Mouse (Mus musculus) liver, embryonic 14.5 days (tissue): ENCODE results near the gene Sall1.

Experiments
- CTCF ChIP-seq: IDR thresholded peaks from 2 replicates; pipeline ENCODE4 v1.5.1; 2016; ENCODE audit warnings: antibody characterized with exemption, low read depth, control low read depth
- EP300 ChIP-seq: IDR thresholded peaks from 2 replicates; pipeline ENCODE4 v1.6.1; 2016; ENCODE audit warnings: antibody characterized with exemption, low read depth

- TF ChIP-seq CTCF: no peak
- TF ChIP-seq EP300: no peak
These were observed 37.5 kb downstream of the Sall1 start for GRCm38 (mm10) chr8:89006426-89006825.
